Comparison of ENCODE assay signal across 8 mouse cellular contexts in the genomic region with DNA sequence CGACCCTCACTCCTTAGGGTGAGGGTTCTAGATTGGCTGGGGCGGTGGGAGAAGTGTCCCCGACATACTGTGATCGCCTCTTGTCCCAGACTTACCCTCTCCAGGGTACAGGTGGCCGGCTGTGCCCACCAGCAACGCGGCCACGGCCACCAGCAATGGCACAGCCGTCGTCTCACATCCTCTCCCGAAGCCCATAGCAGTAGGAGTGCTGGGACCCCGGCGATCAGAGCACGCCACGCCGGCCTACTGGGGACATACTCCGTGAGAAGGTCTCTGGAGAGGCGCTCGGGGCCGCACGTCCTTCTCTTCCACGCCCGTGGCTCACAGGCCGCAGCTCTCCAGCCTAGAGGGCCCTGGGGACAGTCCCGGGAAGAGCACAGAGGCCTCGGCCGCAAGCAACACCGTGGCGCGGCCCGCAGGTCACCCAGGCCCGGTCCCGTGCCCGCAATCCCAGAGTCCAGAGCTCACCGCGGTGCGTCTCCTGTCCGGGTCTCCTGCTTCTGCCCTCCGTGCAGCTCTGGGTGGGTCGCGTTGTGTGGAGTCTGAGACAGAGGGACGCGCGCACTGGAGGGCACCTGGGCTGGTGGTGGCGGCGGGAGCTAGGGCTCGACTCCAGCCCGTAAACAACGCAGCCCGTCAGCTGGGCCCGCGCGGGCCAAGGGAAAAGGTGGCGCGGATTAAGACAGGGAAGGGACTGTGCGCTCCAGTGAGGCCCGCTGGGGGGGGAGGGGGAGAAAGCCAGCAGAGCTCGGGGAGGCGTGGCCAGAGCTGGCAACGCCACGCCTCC. TPM values are rescaled to one million over a fixed set of nuclear protein-coding genes. Genes with fewer than 3 reads are reported as not detected.
DNase-seq lines count a peak whose midpoint lies in the region; ATAC-seq lines count a peak whose summit lies in the region.

A gene (minus strand): TSS at position 684 of the 787 bp plus-strand sequence.

- H3K27me3 ChIP-seq in hindbrain, embryonic 13.5 days = no peaks in the 10 kb centered on the region

- H3K9me3 ChIP-seq in hindbrain, embryonic 13.5 days = no peaks in the 10 kb centered on the region

- WGBS in hindbrain, embryonic 13.5 days = under 1% methylated on average over 61 of the region's 61 CpGs

- ATAC-seq in hindbrain, embryonic 13.5 days (ENCODE audit: low FRiP score) = peak; percentile 95

- H3K27ac ChIP-seq in hindbrain, embryonic 13.5 days = peak within 1 kb of the TSS; percentile 86

- H3K4me1 ChIP-seq in hindbrain, embryonic 13.5 days (replicated peaks) = peaks cover 42% of the 10 kb centered on the region

- H3K36me3 ChIP-seq in hindbrain, embryonic 13.5 days = no peaks in the 10 kb centered on the region

- peak within 1 kb of the TSS; percentile 92 for H3K4me2 ChIP-seq in hindbrain, embryonic 13.5 days

- H3K9ac ChIP-seq in hindbrain, embryonic 13.5 days = peak within 1 kb of the TSS; percentile 97

- DNase-seq in T-cell, adult 2 months (ENCODE audit: low spot score) = peak; percentile 90
- DNase-seq in cerebellum, postnatal 25 days = peak; percentile 97 to 99
- DNase-seq in frontal cortex, postnatal 25 days (ENCODE audit: low spot score in 2 of 2) = peak; percentile 91
- peak; percentile 92 to 93 for DNase-seq in layer of hippocampus, postnatal 14 days (ENCODE audit: low spot score in 2 of 2)
- DNase-seq in lung, postnatal 10 days = peak; percentile 97
- DNase-seq in ovary, postnatal 14 days (ENCODE audit: low spot score) = peak; percentile 91
- DNase-seq in thymus, postnatal 10 days (ENCODE audit: low spot score in 2 of 2) = peak; percentile 91 to 96

- peak within 1 kb of the TSS; percentile 98 for H3K4me3 ChIP-seq in hindbrain, embryonic 13.5 days

RNA-seq across cellular contexts. Expression of the gene that starts here (rescaled TPM):
- 54.5 and 56.1 TPM in 2 replicates for polyA plus RNA-seq in hindbrain, embryonic 13.5 days (2015; fragmentation: Nextera tagmentation; extraction: Ambion mirVana)
- 10 to 100 TPM; 47.2 to 54.2 TPM for total RNA-seq in layer of hippocampus, postnatal 14 days (2021)

Comparison
In these comparisons a context has a peak if more than half of its experiments do, and no peak if none do; other contexts are left out.
1. Peak in every context shown above with its lines: DNase-seq, ATAC-seq, H3K4me3 ChIP-seq and H3K27ac ChIP-seq.